Mouse (Mus musculus) G1E (cell line): Measurements from ENCODE around the gene Pip5k1b. TPM values are rescaled to one million over a fixed set of nuclear protein-coding genes. Genes with fewer than 3 reads are reported as not detected.

ENCODE experiments used
- ATAC-seq: 2 replicates; pipeline ENCODE4 v1.8.0; 2016; ENCODE audit warnings: mild to moderate bottlenecking; ENCODE audit not compliant: insufficient number of reproducible peaks, poor library complexity, low FRiP score, severe bottlenecking; ENCODE audit errors: extremely low read depth
- DNase-seq: peaks from one replicate; pipeline ENCODE4 v3.0.0; 2012; ENCODE audit warnings: low spot score
- H3K27me3 ChIP-seq: 2 replicates; pipeline ENCODE4 v1.6.1; 2012; ENCODE audit warnings: mild to moderate bottlenecking, low read length, inconsistent platforms; ENCODE audit not compliant: insufficient read depth
- H3K36me3 ChIP-seq: replicated peaks from 2 replicates; pipeline ENCODE3; 2012; ENCODE audit warnings: mild to moderate bottlenecking, inconsistent platforms
- H3K4me1 ChIP-seq: 2 replicates; pipeline ENCODE4 v1.6.1; 2012; ENCODE audit warnings: low read depth, low read length, inconsistent platforms, mixed read lengths; ENCODE audit not compliant: insufficient read depth
- H3K4me3 ChIP-seq: 2 replicates; pipeline ENCODE4 v1.5.1; 2012; ENCODE audit warnings: low read depth, mild to moderate bottlenecking, inconsistent platforms, low read length, moderate library complexity, mixed read lengths
- H3K9me3 ChIP-seq: replicated peaks from 2 replicates; pipeline ENCODE4 v1.6.1; 2012; ENCODE audit warnings: inconsistent platforms
- CTCF ChIP-seq: IDR thresholded peaks from 2 replicates; pipeline ENCODE4 v1.5.1; 2012; ENCODE audit warnings: low read depth, low read length, inconsistent platforms, mixed read lengths
- GATA1 ChIP-seq: IDR thresholded peaks from 2 replicates; pipeline ENCODE4 v1.6.1; 2012; ENCODE audit warnings: borderline replicate concordance, low read length, inconsistent platforms, mixed read lengths
- GATA2 ChIP-seq: IDR thresholded peaks from 2 replicates; pipeline ENCODE4 v1.6.1; 2012; ENCODE audit warnings: low read depth, low read length, inconsistent platforms, borderline replicate concordance
- POLR2AphosphoS5 ChIP-seq: IDR thresholded peaks from 2 replicates; pipeline ENCODE4 v1.6.1; 2012; ENCODE audit warnings: low read depth, low read length, inconsistent platforms; ENCODE audit not compliant: insufficient replicate concordance
- TAL1 ChIP-seq: conservative IDR thresholded peaks from 2 replicates; pipeline ENCODE4 v1.6.1; 2012; ENCODE audit warnings: low read depth, low read length, inconsistent platforms, mixed read lengths
- polyA plus RNA-seq: library from polyadenylated mRNA; stranded (reverse); fragments of >175 nt; gene quantifications from 2 replicates; pipeline ENCODE4 v1.2.3, GENCODE M21; 2012
- total RNA-seq, 2 experiments: library from RNA; stranded (forward) in 1 of 2; stranded (reverse) in 1 of 2; fragments of 200-1000 nt in 1 of 2; fragments of >200 nt in 1 of 2; fragmentation: Nextera tagmentation in 1 of 2; gene quantifications; 2 replicates each; pipeline ENCODE4 v1.2.3; 2014 to 2017

Gene Pip5k1b
- total and polyA plus RNA-seq, 3 experiments = 12.7 to 66.4 (median 23.6) TPM

DNA sequence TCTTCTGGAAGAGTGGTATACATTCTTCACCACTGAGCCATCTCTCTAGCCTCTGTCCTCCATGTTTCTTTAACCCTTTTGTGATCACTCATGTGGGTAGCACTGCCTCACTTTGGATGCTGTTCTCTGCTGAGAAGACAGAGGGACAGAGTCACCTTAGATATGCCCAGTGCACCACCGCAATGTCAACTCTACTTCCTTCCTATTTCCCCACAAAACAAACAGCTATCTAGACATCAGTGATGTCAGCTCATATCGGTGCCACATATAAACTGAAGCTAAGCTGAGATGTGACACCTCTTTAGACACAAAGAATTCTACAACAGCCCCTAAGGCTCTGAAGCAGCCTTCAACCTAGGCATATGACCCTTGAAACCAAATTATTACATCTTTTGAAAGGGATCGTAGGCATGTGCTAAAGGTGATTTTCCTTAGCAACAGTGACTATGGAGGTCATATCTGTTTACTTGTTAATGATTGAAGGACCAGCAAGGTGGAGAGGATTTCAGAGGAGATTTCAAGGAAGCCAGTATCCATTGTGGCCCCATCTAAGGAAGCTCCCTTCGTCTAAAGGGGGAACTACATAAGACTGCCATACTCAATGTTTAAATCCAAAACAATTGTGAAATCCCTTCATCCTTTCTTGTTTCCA is 26.6 kb downstream of the Pip5k1b start:
- TF ChIP-seq GATA2 (no peak), CTCF (no peak), TAL1 (no peak), GATA1 (no peak), POLR2AphosphoS5 (no peak)
- Histone ChIP-seq H3K36me3 (peaks cover 32% of the 10 kb centered on the region), H3K4me3 (peak overlapping the region; percentile 49; the same call in 1 of the 2 replicates), H3K4me1 (peaks cover 76% of the 10 kb centered on the region), H3K27me3 (no peaks in the 10 kb centered on the region), H3K9me3 (no peaks in the 10 kb centered on the region)
- ATAC-seq (no peak), DNase-seq (no peak)

- DNase-seq = no peak
- peak; percentile 31; the same call in 1 of the 2 replicates for ATAC-seq
- H3K4me3 ChIP-seq = peak overlapping the region; percentile 42; the same call in 1 of the 2 replicates
Measured at GRCm38 (mm10) chr19:24528129-24528730, 27.4 kb downstream of the Pip5k1b start.

GRCm38 (mm10) chr19:24527613-24527948 is 28.1 kb downstream of the Pip5k1b start:
- Histone ChIP-seq H3K36me3 (peaks cover 32% of the 10 kb centered on the region), H3K9me3 (no peaks in the 10 kb centered on the region), H3K27me3 (no peaks in the 10 kb centered on the region), H3K4me3 (no peak overlapping the region; the same call in 1 of the 2 replicates), H3K4me1 (peaks cover 73% of the 10 kb centered on the region)
- no peak for ATAC-seq
- DNase-seq = no peak
- TF ChIP-seq TAL1 (no peak), POLR2AphosphoS5 (no peak), CTCF (no peak), GATA2 (no peak), GATA1 (no peak)

More at GRCm38 (mm10) chr19:24528129-24528730, 27.4 kb downstream of the Pip5k1b start:
- H3K36me3 ChIP-seq = peaks cover 36% of the 10 kb centered on the region
- no peaks in the 10 kb centered on the region for H3K27me3 ChIP-seq
- TF ChIP-seq POLR2AphosphoS5 (no peak), TAL1 (peak; percentile 26; the same call in 1 of the 2 replicates)
- peaks cover 76% of the 10 kb centered on the region for H3K4me1 ChIP-seq
- H3K9me3 ChIP-seq = no peaks in the 10 kb centered on the region

DNA sequence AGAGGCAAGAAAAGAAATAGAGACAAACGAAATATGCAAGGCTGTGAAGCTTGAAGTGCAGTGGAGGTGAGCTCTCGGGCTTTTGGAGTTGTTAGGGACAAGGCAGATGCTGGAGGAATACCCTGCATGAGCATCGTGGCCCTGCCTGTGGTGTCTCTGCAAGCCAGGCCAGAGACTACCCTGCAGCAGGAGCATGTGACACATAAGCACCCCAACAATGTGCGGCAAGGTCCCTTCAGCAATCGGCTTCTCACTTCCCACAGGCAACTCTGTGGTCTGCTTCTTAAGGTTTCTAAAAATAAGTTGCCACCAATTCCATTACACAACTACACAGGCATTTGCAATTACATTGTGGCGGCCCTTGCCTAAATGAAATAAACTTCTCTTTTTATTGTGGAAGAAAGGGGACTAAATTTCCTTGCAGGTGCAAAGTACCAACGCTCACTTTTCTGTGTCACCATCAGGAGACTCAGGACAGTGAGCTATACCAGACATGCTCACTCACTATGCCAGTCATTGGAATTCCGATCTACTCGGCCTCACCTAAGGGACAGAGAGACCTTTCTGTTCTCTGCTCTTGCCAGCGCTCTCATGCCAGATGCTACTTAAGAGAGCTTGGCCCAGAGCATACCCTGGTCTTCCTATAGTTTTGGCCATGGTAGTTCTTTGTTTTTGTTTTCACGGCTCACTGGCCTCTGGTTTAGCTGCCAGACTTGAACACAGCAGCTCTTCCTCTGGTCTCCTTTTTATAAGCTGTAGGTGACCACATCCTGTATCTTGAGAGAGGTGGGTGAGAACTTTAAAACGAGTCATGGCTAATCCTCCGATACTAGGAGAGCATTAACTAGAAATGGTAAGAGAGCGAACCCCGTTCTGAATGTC is 28.7 kb downstream of the Pip5k1b start:
- TF ChIP-seq GATA2 (no peak), TAL1 (no peak), CTCF (no peak), POLR2AphosphoS5 (no peak), GATA1 (no peak)
- H3K4me3 ChIP-seq = peak overlapping the region; percentile 64; the same call in 1 of the 2 replicates
- no peaks in the 10 kb centered on the region for H3K9me3 ChIP-seq
- DNase-seq (no peak), ATAC-seq (peak; percentile 64; the same call in 1 of the 2 replicates)
- peaks cover 30% of the 10 kb centered on the region for H3K36me3 ChIP-seq
- no peaks in the 10 kb centered on the region for H3K27me3 ChIP-seq
- H3K4me1 ChIP-seq = peaks cover 74% of the 10 kb centered on the region

GRCm38 (mm10) chr19:24523476-24524313 is 32.0 kb downstream of the Pip5k1b start:
- Histone ChIP-seq H3K4me3 (no peak overlapping the region), H3K27me3 (no peaks in the 10 kb centered on the region), H3K4me1 (peaks cover 86% of the 10 kb centered on the region), H3K36me3 (peaks cover 38% of the 10 kb centered on the region), H3K9me3 (no peaks in the 10 kb centered on the region)
- ATAC-seq (no peak), DNase-seq (no peak)
- TF ChIP-seq POLR2AphosphoS5 (no peak), TAL1 (no peak), GATA1 (no peak), CTCF (no peak)
